17 mouse cellular contexts compared by ENCODE assay signal in the genomic region with DNA sequence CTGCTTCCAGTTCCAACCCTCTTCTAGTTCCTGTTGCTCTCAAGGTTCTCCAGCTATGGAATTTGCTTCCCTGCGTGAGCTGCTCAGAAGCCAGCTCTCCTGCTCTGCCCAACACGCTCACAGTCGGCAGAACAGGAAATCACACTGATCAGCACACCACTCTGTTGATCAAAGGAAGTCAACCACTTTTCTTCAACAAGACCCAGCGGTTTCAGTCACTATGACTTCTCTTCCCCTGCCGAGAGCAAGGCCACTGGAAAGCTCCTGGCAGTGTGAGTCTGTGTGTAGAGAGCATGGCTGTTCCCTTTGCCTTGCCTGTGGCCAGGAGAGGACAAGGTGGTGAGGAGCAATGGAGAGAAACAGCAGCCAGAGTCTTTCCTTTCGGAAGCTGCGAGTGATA.
DNase-seq lines count a peak whose midpoint lies in the region; ATAC-seq and TF ChIP-seq lines count a peak whose summit lies in the region.
"Had no signal": no experiment of that assay in that cellular context is flagged by ENCODE, and none has a peak within 500 bp of the region (broad histone marks: within the 10 kb centered on the region; RNA-seq: fewer than 3 reads in every experiment).

No protein-coding gene starts in this region.

- no peaks in the 10 kb centered on the region for H3K27me3 ChIP-seq in lung, postnatal 0 days (replicated peaks; ENCODE audit: insufficient read depth, low read length)
- H3K27me3 ChIP-seq in forebrain, embryonic 12.5 days: no peaks in the 10 kb centered on the region
- H3K27me3 ChIP-seq: liver, embryonic 12.5 days had no signal

- no peaks in the 10 kb centered on the region for H3K36me3 ChIP-seq in lung, postnatal 0 days (ENCODE audit: insufficient read depth, low read length)
- peaks cover 10% of the 10 kb centered on the region; the same call in 1 of the 2 replicates for H3K36me3 ChIP-seq in forebrain, embryonic 12.5 days (replicated peaks)
- H3K36me3 ChIP-seq: liver, embryonic 12.5 days had no signal

- no peaks in the 10 kb centered on the region for H3K9me3 ChIP-seq in lung, postnatal 0 days (ENCODE audit: low read length)
- H3K9me3 ChIP-seq in forebrain, embryonic 12.5 days: no peaks in the 10 kb centered on the region
- H3K9me3 ChIP-seq: embryonic facial prominence, embryonic 10.5 days; liver, embryonic 12.5 days; midbrain, embryonic 10.5 days had no signal

- TF ChIP-seq EP300 in lung, postnatal 0 days (IDR thresholded peaks at IDR 0.05): no peak

- DNase-seq in lung, postnatal 0 days (ENCODE audit: low spot score): no peak
- no peak for DNase-seq in lung, postnatal 36 days
- DNase-seq in R1 (ENCODE audit: low read depth, low spot score): peak; percentile 17
- DNase-seq in thymus, postnatal 25 days: peak; percentile 30
- DNase-seq: adrenal gland, postnatal 25 days; gastrocnemius, postnatal 14 days; kidney, adult 11 months; right cerebral cortex, postnatal 25 days had no signal

- H3K27ac ChIP-seq in lung, postnatal 0 days (ENCODE audit: low read length): 0 out of 2 replicates have a peak overlapping the region, but pooled peaks have one; percentile 9
- H3K27ac ChIP-seq in forebrain, embryonic 12.5 days: no peak overlapping the region
- H3K27ac ChIP-seq: embryonic facial prominence, embryonic 10.5 days; liver, embryonic 12.5 days; midbrain, embryonic 10.5 days had no signal

- no peak overlapping the region for H3K4me2 ChIP-seq in lung, postnatal 0 days (replicated peaks; ENCODE audit: low read depth, low read length)
- H3K4me2 ChIP-seq in forebrain, embryonic 12.5 days: no peak overlapping the region
- H3K4me2 ChIP-seq: heart, embryonic 11.5 days; liver, embryonic 12.5 days had no signal

- no peak for ATAC-seq in lung, postnatal 0 days
- ATAC-seq in monocyte, adult 5-6 weeks (replicated peaks; ENCODE audit: insufficient number of reproducible peaks, low FRiP score, low TSS enrichment, poor library complexity, severe bottlenecking): peak; percentile 40; the same call in 1 of the 2 replicates
- no peak for ATAC-seq in megakaryocyte-erythroid progenitor cell, adult 5-6 weeks (replicated peaks; ENCODE audit: low FRiP score, low TSS enrichment, poor library complexity, severe bottlenecking)
- no peak for ATAC-seq in forebrain, embryonic 12.5 days (ENCODE audit: low FRiP score)
- ATAC-seq: liver, embryonic 12.5 days had no signal

- no peak for TF ChIP-seq CTCF in lung, postnatal 0 days (IDR thresholded peaks at IDR 0.05)

- no peak overlapping the region for H3K4me3 ChIP-seq in lung, postnatal 0 days (ENCODE audit: low read depth, low read length)
- H3K4me3 ChIP-seq in forebrain, embryonic 12.5 days (replicated peaks): no peak overlapping the region
- H3K4me3 ChIP-seq: embryonic facial prominence, embryonic 10.5 days; erythroblast, embryonic 14.5 days; liver, embryonic 12.5 days; midbrain, embryonic 10.5 days; myocyte had no signal

- H3K9ac ChIP-seq in lung, postnatal 0 days (replicated peaks; ENCODE audit: low read depth): no peak overlapping the region
- H3K9ac ChIP-seq in forebrain, embryonic 12.5 days: no peak overlapping the region
- H3K9ac ChIP-seq: liver, embryonic 12.5 days had no signal

- 39% methylated on average over 7 of the region's 7 CpGs for whole genome bisulfite sequencing in lung, postnatal 0 days
- 79% methylated on average over 7 of the region's 7 CpGs for WGBS in forebrain, embryonic 12.5 days

- H3K4me1 ChIP-seq in lung, postnatal 0 days (ENCODE audit: insufficient read depth, low read depth, low read length): no peaks in the 10 kb centered on the region
- no peaks in the 10 kb centered on the region for H3K4me1 ChIP-seq in forebrain, embryonic 12.5 days
- H3K4me1 ChIP-seq: embryonic facial prominence, embryonic 10.5 days had no signal

Comparison
In these comparisons a context has a peak if more than half of its experiments do, and no peak if none do; other contexts are left out.
1. DNase-seq: peak in R1 (single experiment) and thymus, postnatal 25 days (single experiment); none in lung, postnatal 0 days (single experiment) and lung, postnatal 36 days (single experiment).